Mouse (Mus musculus): ENCODE data around the gene Eif2b4.

The Eif2b4 gene

DNA sequence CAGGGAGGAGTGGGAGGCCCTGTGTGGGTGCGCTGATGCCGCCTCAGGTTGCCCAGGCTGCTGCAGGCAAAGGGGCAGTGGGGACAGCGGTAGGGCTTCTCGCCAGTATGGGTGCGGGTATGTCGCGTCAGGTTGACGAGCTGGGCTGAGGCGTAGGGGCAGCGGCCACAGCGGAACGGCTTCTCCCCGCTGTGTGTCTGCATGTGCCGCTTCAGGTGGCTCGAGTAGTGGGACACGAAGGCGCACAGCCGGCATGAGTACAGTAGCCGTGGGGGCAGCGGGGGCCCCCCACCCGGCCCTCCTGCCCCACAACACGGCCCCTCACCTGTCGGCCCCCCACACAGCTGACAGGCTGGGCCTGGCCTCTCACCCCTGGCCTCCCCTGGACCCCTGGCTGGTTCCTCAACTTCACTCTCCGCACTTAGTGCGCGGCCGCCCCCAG, 7.1 kb upstream of the Eif2b4 start:
- peak; percentile 57 to 67 for DNase-seq (ENCODE audit: inconsistent age in 2 of 2, low spot score in 1 of 2)

DNA sequence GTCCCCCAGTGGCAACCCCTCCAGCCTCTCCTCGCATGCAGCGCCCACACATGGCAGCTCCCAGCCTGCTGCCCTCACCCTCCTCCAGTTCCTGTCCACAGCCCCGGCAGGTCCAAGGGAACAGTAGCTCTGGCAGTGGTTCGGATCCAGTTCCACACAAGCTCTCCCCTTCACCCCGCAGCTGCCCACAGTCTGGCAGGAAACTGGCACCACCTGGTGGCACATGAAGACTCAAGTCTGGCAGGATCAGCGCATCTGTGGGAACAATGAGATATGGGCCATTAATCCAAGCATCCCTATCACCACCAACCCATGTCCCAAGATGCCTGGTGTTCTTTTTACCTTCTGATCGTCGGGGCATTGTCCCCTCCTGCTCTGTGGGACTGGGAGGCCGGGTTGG, 6.7 kb upstream of the Eif2b4 start:
- peak in 1 of 2 experiments; percentile 73 for DNase-seq (ENCODE audit: inconsistent age in 2 of 2, low spot score in 1 of 2)

DNA sequence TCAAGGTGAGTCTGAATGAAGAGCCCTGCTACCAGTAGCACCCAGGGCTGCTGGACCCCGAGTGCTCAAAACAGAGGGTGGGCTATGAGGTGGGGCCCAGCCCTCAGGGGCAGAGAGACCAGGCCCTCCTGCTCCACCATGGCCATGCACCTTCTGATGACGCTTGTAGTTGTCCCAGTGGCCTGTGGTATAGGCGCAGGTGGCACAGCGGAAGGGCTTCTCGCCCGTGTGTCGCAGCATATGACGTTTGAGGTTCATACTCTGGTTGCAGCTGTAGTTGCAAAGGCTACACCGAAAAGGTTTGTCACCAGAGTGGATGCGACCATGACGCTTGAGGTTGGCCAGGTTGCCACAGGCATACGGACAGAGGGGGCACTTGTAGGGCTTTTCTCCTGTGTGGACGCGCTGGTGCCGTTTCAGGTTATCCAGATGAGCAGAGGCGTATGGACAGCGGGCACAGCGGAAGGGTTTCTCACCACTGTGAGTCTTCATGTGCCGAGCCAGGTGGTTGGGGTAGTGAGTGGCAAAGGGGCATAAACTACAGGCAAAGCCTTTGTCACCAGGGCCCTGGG, 6.2 kb upstream of the Eif2b4 start:
- DNase-seq (ENCODE audit: inconsistent age in 2 of 2, low spot score in 1 of 2): peak in 1 of 2 experiments; percentile 53

DNA sequence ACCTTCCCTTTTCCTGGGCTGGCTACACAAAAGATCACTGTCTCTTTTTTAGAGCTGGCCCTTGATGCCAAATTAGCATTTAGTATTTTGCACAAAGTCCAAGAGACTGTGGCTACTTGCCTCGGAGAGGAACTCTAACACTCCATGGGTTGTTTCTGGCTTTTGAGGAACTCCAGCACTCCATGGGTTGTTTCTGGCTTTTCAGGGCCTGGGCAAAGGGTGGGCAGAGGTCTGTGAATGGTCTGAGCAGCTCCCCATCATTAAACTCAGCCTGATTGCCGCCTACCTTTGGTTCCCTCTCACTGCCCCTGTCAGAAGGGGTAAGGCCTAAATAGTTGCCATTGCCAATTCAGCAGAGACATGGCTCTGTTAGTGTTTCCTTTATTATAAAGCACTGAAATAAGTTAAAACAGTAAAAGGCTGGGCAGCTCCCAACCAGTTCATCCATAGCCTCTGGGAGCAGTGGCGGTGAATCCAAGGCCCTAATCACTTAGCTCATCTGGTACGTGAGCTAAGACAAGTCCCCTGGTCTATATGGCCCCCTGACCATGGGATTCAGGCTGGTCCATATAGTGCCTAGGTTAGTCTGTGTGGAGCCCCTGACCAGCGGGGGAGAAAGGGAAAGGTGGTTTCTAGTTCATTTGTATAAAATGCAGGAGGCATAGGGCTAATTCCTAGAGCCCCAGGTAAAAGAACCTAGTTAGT, 5.5 kb upstream of the Eif2b4 start:
- DNase-seq (ENCODE audit: inconsistent age in 2 of 2, low spot score in 1 of 2): peak in 1 of 2 experiments; percentile 57

GRCm38 (mm10) chr5:31198170-31198569, 4.9 kb upstream of the Eif2b4 start:
- DNase-seq (ENCODE audit: inconsistent age in 2 of 2, low spot score in 1 of 2): peak in 1 of 2 experiments; percentile 59

DNA sequence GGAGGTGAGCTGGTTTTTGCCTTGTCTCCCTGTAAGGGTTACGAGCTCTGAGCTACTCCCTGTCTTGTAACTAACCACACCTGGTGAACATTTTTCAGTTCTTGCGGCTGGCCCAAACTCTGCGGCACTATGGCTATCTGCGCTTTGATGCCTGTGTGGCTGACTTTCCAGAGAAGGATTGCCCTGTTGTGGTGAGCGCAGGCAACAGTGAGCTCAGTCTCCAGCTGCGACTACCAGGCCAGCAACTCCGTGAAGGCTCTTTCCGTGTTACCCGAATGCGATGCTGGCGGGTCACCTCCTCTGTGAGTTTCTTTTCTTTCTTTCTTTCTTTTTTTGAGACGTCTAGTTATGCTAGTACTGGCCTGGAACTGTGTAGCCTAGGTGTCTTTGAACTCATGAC, 3.8 kb upstream of the Eif2b4 start:
- no peak for DNase-seq (ENCODE audit: inconsistent age in 2 of 2, low spot score in 1 of 2)

DNA sequence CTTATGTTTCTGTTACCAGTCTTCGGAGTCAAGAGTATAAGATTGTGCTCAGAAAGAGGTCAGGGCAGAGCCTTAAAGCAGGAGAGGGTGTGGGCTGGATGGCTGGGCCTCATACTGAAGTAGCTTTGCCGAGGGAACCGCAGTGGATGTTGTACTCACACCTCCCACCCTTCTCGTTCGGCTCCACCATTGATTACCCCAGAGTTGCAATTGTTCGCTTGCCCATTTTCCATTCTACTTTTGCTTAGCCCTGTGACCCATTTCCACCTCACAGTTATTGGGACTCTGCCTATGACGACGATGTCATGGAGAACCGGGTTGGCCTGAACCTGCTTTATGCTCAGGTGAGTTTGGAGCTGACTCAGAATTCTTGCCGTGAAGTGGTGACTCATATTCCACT, 3.0 kb upstream of the Eif2b4 start:
- no peak for DNase-seq (ENCODE audit: inconsistent age in 2 of 2, low spot score in 1 of 2)

DNA sequence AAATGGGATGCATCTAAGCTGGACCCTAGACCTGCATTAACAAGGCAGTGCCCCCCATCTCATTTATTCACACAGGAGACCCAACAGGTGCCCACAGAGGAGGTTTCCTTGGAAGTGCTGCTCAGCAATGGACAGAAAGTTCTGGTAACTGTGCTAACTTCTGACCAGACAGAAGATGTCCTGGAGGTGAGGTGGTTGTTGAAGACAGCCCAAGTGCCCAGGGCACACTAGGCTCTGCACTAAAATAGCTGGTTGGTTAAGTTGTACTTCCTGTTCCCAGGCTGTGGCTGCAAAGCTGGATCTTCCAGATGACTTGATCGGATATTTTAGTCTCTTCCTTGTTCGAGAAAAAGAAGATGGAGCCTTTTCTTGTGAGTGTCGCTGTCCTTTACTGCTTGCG, 2.4 kb upstream of the Eif2b4 start:
- no peak for DNase-seq (ENCODE audit: inconsistent age in 2 of 2, low spot score in 1 of 2)

GRCm38 (mm10) chr5:31194486-31195485, 1.6 kb upstream of the Eif2b4 start:
- no peak for DNase-seq (ENCODE audit: inconsistent age in 2 of 2, low spot score in 1 of 2)

DNA sequence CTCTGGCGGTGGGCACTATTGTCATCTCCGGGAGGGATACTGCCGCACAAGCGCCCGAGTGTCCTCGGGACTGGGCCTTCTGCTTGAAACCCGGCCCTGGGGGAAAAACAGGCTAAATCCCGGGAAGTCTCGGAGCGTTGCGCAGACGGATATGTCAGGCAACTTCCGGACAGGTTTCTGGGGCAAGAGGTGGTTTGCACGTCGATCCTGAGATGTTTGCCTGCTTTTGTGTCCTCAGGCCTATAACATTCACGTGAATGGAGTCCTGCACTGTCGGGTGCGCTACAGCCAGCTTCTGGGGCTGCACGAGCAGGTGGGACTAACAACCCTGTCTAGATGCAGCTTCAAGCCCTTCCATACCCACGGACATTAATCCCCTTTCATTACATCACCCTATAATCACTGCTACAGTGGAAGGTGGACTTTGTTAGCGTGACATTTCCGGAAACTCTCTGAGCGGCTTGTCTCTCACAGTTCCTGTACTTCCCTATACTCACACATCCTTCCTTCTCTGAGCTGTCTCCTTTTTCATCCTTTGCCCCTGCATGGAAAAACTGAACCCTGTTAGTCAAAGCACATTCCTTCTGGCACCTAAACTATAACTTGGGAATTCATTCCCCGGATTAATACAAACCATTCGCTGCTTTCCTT, 526 bp upstream of the Eif2b4 start:
- no peak for DNase-seq (ENCODE audit: inconsistent age in 2 of 2, low spot score in 1 of 2)

DNA sequence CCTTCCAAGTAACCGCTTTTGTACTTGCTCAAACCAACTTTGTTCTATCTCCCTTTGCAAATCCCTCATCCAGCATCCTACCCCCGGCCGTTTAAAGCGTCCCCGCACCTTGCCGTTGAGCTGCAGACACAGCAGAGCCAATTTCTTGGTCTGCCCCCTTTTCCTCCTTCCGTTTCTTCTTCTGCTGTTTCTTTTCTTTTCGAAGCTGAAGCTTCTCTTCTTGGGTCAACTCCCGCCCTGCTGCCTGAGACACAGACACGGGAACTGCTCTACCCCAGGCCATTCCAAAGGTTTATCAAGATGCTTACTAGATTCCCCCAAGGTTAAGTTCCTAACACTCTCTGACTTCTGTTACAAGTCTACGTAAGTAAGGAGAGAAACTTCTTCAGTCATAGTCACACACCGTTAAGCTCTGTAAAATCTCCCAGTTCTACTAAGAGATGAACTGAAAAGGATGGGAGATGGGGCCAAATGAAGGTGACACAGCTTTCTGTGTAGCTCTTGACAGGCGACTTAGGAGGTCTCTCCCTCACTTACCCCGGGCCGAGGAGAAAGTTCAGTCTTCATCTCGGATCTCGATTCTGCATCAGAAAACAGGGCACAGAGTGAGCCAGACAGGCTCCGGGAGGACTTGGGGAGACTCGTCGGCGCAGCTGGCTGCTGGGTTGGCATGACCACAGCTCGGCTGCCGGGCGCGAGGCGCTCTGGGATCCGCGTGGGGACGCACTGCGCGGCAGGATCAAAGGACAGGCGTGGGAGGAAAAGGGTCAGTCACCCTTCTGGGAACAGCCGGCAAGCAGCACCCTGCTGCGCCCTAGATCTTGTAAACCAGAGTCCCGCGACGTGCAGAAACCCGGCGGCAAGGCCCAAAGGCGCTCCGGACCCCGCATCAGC, 938 bp downstream of the Eif2b4 start:
- no peak for DNase-seq (ENCODE audit: inconsistent age in 2 of 2, low spot score in 1 of 2)

DNA sequence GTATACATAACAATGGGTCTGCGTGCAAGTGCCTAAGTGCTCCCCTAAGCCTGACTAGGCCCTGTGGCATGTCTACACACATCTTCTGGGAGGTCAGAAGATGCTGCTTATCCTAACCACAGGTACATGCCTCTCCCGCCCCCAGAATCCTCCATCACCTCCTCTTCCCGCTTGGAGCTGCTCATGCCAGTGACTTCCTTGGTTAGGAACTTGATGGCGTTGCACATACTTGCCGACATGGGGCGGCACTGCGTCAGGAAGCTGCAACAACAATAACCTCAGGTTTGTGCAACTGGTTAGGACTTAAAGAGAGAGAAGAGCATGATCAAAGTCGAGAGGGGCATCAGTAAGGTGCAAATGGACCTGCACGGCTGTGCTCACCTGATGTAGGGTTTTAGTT, 3.0 kb downstream of the Eif2b4 start:
- no peak for DNase-seq (ENCODE audit: inconsistent age in 2 of 2, low spot score in 1 of 2)

- DNase-seq (ENCODE audit: inconsistent age in 2 of 2, low spot score in 1 of 2): no peak
These were observed 4.9 kb downstream of the Eif2b4 start for GRCm38 (mm10) chr5:31188223-31188840.

DNA sequence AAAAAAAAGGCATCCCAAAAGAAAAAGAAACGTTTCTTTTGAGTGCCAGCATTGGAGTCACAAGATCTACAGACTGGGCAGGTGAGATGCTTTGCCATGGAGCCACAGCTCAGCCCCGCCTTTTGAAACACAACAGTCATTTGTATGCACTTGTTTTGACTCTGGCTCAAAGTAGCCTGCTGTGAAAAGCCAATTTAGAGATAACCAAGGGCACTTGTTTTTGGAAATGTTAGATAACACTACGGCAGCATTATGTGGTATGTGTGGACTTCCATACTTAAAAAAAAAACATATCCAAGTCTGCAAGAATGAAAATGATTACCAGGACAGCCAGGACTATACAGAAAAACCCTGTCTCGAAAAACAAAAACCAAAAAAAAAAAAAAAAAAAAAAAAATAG, 9.6 kb downstream of the Eif2b4 start:
- DNase-seq (ENCODE audit: inconsistent age in 2 of 2, low spot score in 1 of 2): no peak

DNA sequence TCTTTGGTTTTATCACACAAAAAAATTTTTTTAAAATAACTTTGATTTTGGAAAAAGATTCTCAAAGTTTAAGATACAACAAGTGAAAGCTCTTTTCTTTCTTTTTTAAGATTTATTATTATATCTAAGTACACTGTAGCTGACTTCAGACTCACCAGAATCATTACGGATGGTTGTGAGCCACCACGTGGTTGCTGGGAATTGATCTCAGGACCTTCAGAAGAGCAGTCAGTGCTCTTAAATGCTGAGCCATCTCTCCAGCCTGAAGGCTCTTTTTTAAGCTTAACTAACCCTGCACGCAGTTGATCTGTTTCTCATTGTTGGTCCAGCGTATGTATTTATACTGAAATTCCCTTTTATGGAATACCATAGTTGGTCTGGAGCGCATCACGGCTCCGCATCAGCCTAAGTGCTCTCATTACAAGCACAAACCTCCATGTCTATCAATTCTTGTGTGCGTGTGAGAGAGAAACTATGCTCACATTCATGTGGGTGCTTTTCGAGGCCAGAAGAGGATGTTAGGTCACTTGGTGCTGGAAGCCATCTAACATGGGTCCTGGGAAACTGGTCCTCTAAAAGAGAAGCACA, 12.0 kb downstream of the Eif2b4 start:
- no peak for DNase-seq (ENCODE audit: inconsistent age in 2 of 2, low spot score in 1 of 2)

- DNase-seq (ENCODE audit: inconsistent age in 2 of 2, low spot score in 1 of 2): peak; percentile 96 to 98
These were observed 13.2 kb downstream of the Eif2b4 start, which contains the start of the genes Gm29609 and Gtf3c2 for GRCm38 (mm10) chr5:31179766-31180630. Gene Gm29609, minus strand, starts transcription at chr5:31179911. Gene Gtf3c2, minus strand, starts transcription at chr5:31180144.

GRCm38 (mm10) chr5:31179301-31179765, 13.9 kb downstream of the Eif2b4 start:
- DNase-seq (ENCODE audit: inconsistent age in 2 of 2, low spot score in 1 of 2): no peak

DNA sequence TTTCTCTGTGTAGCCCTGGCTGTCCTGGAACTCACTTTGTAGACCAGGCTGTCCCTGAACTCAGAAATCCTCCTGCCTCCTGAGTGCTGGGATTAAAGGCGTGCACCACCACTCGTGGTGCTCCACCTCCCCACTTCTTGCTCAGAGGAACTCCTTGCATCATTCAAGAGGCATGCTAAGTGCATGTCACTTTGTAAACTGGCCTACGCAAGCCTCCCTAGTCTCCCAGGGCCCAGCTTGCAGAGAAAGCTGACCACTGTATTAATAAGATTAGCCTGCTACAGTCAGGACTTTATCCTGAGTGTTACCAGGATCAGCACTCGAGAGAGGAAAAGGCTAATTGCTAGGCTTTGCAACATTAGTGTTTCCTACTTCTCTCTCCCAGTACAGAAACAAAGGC, 24.6 kb downstream of the Eif2b4 start:
- DNase-seq (ENCODE audit: inconsistent age in 2 of 2, low spot score in 1 of 2): no peak

All from adrenal gland, adult (tissue).